Mouse (Mus musculus): ENCODE data around the gene Zfp213. TPM values are rescaled to one million over a fixed set of nuclear protein-coding genes. Genes with fewer than 3 reads are reported as not detected.
"Not testable (repeated sequence)": the region's sequence is repeated elsewhere in the genome, so short reads cannot be mapped to it uniquely, and the experiment has no call there.

Gene Zfp213
- polyA plus RNA-seq, 1 experiment from 2014 or later, result 15.1 TPM

DNA sequence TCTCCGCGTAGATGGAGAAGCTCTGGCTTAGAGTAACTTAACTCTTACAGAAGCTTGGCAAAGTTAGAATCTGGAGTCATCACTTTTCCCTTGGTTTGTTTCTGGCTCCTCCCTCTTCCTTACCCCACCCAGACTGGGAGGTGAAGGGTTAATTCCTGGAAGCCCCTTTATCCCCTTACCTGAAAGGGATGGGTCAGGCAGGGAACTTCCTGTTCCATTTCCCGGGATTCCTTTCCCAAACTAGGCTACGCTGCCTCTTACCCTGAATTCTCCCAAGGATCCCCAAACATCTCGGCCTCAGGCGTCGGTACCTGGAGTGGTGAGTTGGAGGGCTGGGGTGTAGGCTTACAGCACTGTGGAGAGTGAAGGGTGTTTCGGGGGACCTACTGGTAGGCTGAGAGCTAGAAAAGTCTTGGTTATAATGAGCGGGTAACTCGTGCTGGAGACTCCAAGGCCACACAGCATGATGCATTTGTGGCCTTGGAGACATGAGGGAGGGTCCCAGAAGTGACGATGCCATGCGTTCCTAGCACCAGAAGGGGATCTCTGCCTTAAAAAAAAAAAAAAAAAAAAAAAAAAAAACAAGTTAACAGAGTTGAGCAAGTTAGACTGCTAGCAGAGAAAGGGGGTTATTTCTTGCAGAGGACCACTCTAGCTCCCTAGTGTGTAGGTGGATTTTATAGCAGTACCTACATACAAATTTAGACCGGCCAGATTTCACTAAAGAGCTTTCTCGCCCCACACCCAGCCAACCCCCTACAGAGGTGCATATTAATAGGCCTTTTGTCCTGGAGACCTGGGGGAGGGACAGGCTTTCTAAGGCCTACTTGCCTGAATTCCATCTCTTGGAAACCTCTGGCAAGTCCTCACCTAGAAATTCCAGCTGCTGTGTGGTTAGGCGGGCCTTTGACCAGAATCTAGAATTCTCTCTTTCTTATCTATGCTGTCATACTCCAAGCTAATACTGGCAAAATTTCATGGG lies 36.9 kb upstream of the Zfp213 start, which contains the start of gene Zscan10:
Gene Zscan10 (plus strand): TSS at position 216 of the 982 bp plus-strand sequence.
- Histone ChIP-seq H3K4me2 (peak within 1 kb of the TSS; percentile 90), H3K27ac (ENCODE audit: low read depth, low read length) (peak within 1 kb of the TSS; percentile 90), H3K4me3 (ENCODE audit: low read depth, low read length) (no peak within 1 kb of the TSS), H3K9me3 (replicated peaks; ENCODE audit: control insufficient read depth, low read length) (no peaks in the 10 kb centered on the region), H3K36me3 (ENCODE audit: control insufficient read depth, insufficient read depth, low read length) (no peaks in the 10 kb centered on the region), H3K4me1 (ENCODE audit: control insufficient read depth, insufficient read depth, low read length) (peaks cover 6% of the 10 kb centered on the region; the same call in 1 of the 2 replicates), H3K9ac (ENCODE audit: low read depth, low read length) (peak within 1 kb of the TSS; percentile 78; the same call in 1 of the 2 replicates), H3K27me3 (ENCODE audit: control insufficient read depth, insufficient read depth, low read length) (no peaks in the 10 kb centered on the region)
- ATAC-seq (replicated peaks; ENCODE audit: insufficient number of reproducible peaks, low FRiP score, low TSS enrichment), result no peak
- whole genome bisulfite sequencing (ENCODE audit: insufficient replicate concordance), result 37% methylated on average over 15 of the region's 15 CpGs

- WGBS (ENCODE audit: insufficient replicate concordance), result 32% methylated on average over 7 of the region's 7 CpGs
Observed at GRCm38 (mm10) chr17:23599605-23600063, 35.6 kb upstream of the Zfp213 start.

DNA sequence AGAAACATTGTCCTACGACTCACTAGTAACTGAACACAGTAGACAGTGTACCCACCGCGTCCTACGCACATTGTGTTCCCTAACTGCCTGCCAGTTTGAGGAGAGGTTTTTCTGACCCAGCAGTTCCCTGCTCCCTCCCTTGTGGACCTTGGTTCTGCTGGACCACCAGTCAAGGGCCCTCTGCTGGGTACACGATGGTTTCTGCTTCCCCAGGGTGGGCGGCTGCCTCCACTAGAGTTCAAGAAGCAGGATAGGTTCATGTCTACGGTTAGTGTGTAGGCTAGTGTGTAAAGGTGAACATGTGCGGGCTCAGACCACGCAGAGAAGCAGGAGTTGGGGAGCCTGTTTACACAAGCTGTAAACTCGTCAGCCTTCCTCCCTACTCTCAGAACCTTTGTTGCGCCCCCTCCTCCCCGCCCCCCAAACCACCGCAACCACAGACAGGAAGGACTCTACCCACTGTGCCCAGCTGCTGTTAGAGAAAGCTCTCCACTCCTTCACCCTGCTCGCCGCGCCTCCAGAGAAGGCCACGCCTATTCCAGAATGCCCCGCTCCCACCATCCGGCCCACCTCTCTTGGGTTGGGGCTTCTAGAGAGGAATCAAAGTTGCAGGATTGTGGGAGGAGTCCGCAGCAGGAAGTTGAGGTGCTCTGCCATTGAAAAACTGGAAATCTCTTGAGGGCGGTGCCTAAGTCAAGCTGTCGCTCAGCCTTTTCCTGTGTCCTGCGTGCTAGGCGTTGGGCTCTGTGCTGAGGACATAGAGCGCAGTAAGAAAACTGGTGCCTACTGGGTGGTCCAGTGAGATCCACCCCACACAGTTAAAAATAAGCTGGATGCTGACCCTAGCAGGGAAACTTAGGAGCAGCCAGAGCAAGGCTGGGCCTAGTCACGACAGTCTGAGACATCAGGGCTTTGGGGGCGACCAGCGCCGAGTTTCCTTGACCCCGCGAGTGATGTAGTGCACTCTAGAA lies 34.8 kb upstream of the Zfp213 start, which contains the start of gene Zfp13:
Gene Zfp13 (minus strand): TSS at position 906 of the 971 bp plus-strand sequence.
- ATAC-seq (replicated peaks; ENCODE audit: insufficient number of reproducible peaks, low FRiP score, low TSS enrichment), result peak; percentile 95
- Histone ChIP-seq H3K4me3 (ENCODE audit: low read depth, low read length) (peak within 1 kb of the TSS; percentile 43), H3K4me2 (peak within 1 kb of the TSS; percentile 90), H3K9ac (ENCODE audit: low read depth, low read length) (peak within 1 kb of the TSS; percentile 78), H3K36me3 (ENCODE audit: control insufficient read depth, insufficient read depth, low read length) (no peaks in the 10 kb centered on the region), H3K27ac (ENCODE audit: low read depth, low read length) (peak within 1 kb of the TSS; percentile 90), H3K27me3 (ENCODE audit: control insufficient read depth, insufficient read depth, low read length) (no peaks in the 10 kb centered on the region), H3K4me1 (ENCODE audit: control insufficient read depth, insufficient read depth, low read length) (peaks cover 6% of the 10 kb centered on the region; the same call in 1 of the 2 replicates), H3K9me3 (replicated peaks; ENCODE audit: control insufficient read depth, low read length) (no peaks in the 10 kb centered on the region)
- WGBS (ENCODE audit: insufficient replicate concordance), result 4% methylated on average over 31 of the region's 31 CpGs

More at GRCm38 (mm10) chr17:23599605-23600063, 35.6 kb upstream of the Zfp213 start:
- H3K4me3 ChIP-seq (ENCODE audit: low read depth, low read length), result peak overlapping the region; percentile 43
- peak overlapping the region; percentile 78 for H3K9ac ChIP-seq (ENCODE audit: low read depth, low read length)
- peaks cover 6% of the 10 kb centered on the region; the same call in 1 of the 2 replicates for H3K4me1 ChIP-seq (ENCODE audit: control insufficient read depth, insufficient read depth, low read length)
- H3K4me2 ChIP-seq, result peak overlapping the region; percentile 90
- no peaks in the 10 kb centered on the region for H3K36me3 ChIP-seq (ENCODE audit: control insufficient read depth, insufficient read depth, low read length)
- no peak; the same call in 1 of the 2 replicates for ATAC-seq (replicated peaks; ENCODE audit: insufficient number of reproducible peaks, low FRiP score, low TSS enrichment)
- H3K9me3 ChIP-seq (replicated peaks; ENCODE audit: control insufficient read depth, low read length), result no peaks in the 10 kb centered on the region
- H3K27me3 ChIP-seq (ENCODE audit: control insufficient read depth, insufficient read depth, low read length), result no peaks in the 10 kb centered on the region
- peak overlapping the region; percentile 90 for H3K27ac ChIP-seq (ENCODE audit: low read depth, low read length)

- ATAC-seq (replicated peaks; ENCODE audit: insufficient number of reproducible peaks, low FRiP score, low TSS enrichment); H3K36me3 ChIP-seq (ENCODE audit: control insufficient read depth, insufficient read depth, low read length); H3K4me1 ChIP-seq (ENCODE audit: control insufficient read depth, insufficient read depth, low read length); H3K27me3 ChIP-seq (ENCODE audit: control insufficient read depth, insufficient read depth, low read length); H3K27ac ChIP-seq (ENCODE audit: low read depth, low read length); H3K9me3 ChIP-seq (replicated peaks; ENCODE audit: control insufficient read depth, low read length); H3K9ac ChIP-seq (ENCODE audit: low read depth, low read length); H3K4me3 ChIP-seq (ENCODE audit: low read depth, low read length); H3K4me2 ChIP-seq: not testable (repeated sequence)
- WGBS (ENCODE audit: insufficient replicate concordance), result 71% methylated on average over 4 of the region's 4 CpGs
Observed at GRCm38 (mm10) chr17:23595139-23595538, 31.1 kb upstream of the Zfp213 start.

DNA sequence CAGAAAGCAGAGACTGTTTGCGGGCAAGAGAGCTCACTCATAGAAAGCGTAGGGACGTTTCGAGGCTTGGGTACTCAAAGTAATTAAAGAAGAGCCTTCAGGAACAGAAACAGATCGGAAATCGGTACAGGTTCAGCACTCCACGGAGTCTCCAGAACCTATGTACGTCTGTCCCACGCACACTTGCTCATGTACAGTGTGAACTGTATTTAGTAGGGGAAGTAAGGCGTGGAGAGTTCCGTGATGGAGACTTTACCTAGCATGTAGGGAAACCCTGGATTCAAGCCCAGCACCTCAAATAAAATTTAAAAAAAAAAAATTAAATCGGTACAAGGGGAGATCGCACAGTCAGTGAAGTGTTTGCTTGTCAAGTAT lies 28.9 kb upstream of the Zfp213 start:
- H3K4me1 ChIP-seq (ENCODE audit: control insufficient read depth, insufficient read depth, low read length), result no peaks in the 10 kb centered on the region
- 12% methylated on average over 13 of the region's 13 CpGs for WGBS (ENCODE audit: insufficient replicate concordance)
- no peaks in the 10 kb centered on the region for H3K36me3 ChIP-seq (ENCODE audit: control insufficient read depth, insufficient read depth, low read length)
- H3K27me3 ChIP-seq (ENCODE audit: control insufficient read depth, insufficient read depth, low read length), result no peaks in the 10 kb centered on the region
- H3K9ac ChIP-seq (ENCODE audit: low read depth, low read length), result peak overlapping the region; percentile 83
- no peaks in the 10 kb centered on the region for H3K9me3 ChIP-seq (replicated peaks; ENCODE audit: control insufficient read depth, low read length)
- H3K4me2 ChIP-seq, result peak overlapping the region; percentile 90
- H3K4me3 ChIP-seq (ENCODE audit: low read depth, low read length), result peak overlapping the region; percentile 51
- H3K27ac ChIP-seq (ENCODE audit: low read depth, low read length), result peak overlapping the region; percentile 68
- ATAC-seq (replicated peaks; ENCODE audit: insufficient number of reproducible peaks, low FRiP score, low TSS enrichment), result peak; percentile 44; the same call in 1 of the 2 replicates

- WGBS (ENCODE audit: insufficient replicate concordance), result 7% methylated on average over 34 of the region's 34 CpGs
- H3K9me3 ChIP-seq (replicated peaks; ENCODE audit: control insufficient read depth, low read length), result no peaks in the 10 kb centered on the region
- H3K27ac ChIP-seq (ENCODE audit: low read depth, low read length), result peak overlapping the region; percentile 68
- no peaks in the 10 kb centered on the region for H3K4me1 ChIP-seq (ENCODE audit: control insufficient read depth, insufficient read depth, low read length)
- no peaks in the 10 kb centered on the region for H3K27me3 ChIP-seq (ENCODE audit: control insufficient read depth, insufficient read depth, low read length)
- ATAC-seq (replicated peaks; ENCODE audit: insufficient number of reproducible peaks, low FRiP score, low TSS enrichment), result peak; percentile 96
- H3K9ac ChIP-seq (ENCODE audit: low read depth, low read length), result peak overlapping the region; percentile 83
- H3K4me3 ChIP-seq (ENCODE audit: low read depth, low read length), result peak overlapping the region; percentile 51
- peak overlapping the region; percentile 90 for H3K4me2 ChIP-seq
- H3K36me3 ChIP-seq (ENCODE audit: control insufficient read depth, insufficient read depth, low read length), result no peaks in the 10 kb centered on the region
Observed at GRCm38 (mm10) chr17:23592208-23592925, 28.3 kb upstream of the Zfp213 start.

GRCm38 (mm10) chr17:23587253-23587652 lies 23.2 kb upstream of the Zfp213 start:
- Histone ChIP-seq H3K4me2 (no peak overlapping the region), H3K27me3 (ENCODE audit: control insufficient read depth, insufficient read depth, low read length) (no peaks in the 10 kb centered on the region), H3K9me3 (replicated peaks; ENCODE audit: control insufficient read depth, low read length) (no peaks in the 10 kb centered on the region), H3K36me3 (ENCODE audit: control insufficient read depth, insufficient read depth, low read length) (no peaks in the 10 kb centered on the region), H3K4me1 (ENCODE audit: control insufficient read depth, insufficient read depth, low read length) (peaks cover 9% of the 10 kb centered on the region), H3K27ac (ENCODE audit: low read depth, low read length) (no peak overlapping the region), H3K4me3 (ENCODE audit: low read depth, low read length) (no peak overlapping the region), H3K9ac (ENCODE audit: low read depth, low read length) (no peak overlapping the region)
- ATAC-seq (replicated peaks; ENCODE audit: insufficient number of reproducible peaks, low FRiP score, low TSS enrichment), result no peak
- 48% methylated on average over 2 of the region's 2 CpGs for WGBS (ENCODE audit: insufficient replicate concordance)
